Mouse (Mus musculus) right cerebral cortex, adult 2 months (tissue): ENCODE measurements around the gene Csrnp3.
"Not testable (repeated sequence)": the region's sequence is repeated elsewhere in the genome, so short reads cannot be mapped to it uniquely, and the experiment has no call there.

ENCODE experiments used
- DNase-seq, 2 experiments: peaks; one replicate each; pipeline ENCODE4 v3.0.0; 2021 to 2022; ENCODE audit warnings: low spot score in 2 of 2

The Csrnp3 gene

GRCm38 (mm10) chr2:65845551-65845950 is at the start of gene Csrnp3:
TSS of gene Csrnp3 (plus strand) at chr2:65845767.
- peak; percentile 75 to 84 for DNase-seq

GRCm38 (mm10) chr2:65801054-65801709 is 44.4 kb upstream of the Csrnp3 start:
- no peak for DNase-seq

DNA sequence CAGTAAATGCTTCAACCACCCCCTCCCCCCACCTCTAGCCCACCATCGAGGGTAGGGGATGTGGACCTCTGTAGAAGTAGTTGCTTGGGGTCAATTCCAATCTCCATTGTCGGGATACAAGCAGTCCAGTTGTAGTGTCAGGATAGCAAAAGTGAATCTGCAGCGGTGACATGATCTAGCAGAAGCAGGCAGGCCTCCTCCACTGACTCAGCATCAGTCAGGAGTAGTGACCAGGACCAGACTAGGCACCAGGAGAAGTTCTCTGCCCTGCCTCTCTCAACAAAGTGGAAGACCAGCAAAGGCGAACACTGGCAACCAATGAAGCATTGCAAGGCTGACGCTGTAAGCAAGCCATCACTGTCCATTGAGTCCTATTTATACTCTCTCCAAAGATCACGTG is 39.0 kb upstream of the Csrnp3 start:
- no peak for DNase-seq

GRCm38 (mm10) chr2:65811203-65811602 is 34.4 kb upstream of the Csrnp3 start:
- DNase-seq, result not testable (repeated sequence)

GRCm38 (mm10) chr2:65818080-65818796 is 27.3 kb upstream of the Csrnp3 start:
- DNase-seq, result peak; percentile 37 to 57

DNA sequence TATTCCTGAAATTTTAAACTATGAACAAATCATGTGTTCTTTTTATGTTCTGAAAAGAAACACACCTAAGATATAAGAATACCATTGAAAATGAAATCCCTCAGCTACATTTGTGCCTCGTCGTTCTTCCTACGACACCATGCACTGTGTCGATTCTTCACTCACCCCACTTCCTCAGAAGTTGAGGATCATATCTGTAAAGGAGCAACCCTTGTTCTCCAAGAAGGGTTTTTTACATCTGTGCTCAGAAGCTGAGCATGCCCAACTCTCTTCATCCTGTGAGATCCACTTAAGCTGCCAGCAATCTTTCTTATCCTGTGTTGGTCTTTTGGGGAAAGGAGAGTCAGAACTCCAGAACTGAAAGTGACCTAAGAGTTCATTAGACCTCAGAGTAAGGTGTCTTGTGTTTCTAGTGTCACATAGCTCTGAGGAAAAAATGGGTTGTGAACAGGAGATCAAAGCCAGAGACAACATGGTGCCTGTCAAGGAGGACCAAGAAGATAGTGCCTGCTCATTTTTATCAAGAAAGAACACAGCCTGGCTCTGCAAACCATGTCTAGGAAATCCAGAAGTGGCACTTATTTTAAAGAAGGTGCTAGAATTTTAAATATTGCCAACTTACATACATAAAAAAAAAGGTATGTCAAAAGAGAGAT is 25.3 kb upstream of the Csrnp3 start:
- no peak for DNase-seq

DNA sequence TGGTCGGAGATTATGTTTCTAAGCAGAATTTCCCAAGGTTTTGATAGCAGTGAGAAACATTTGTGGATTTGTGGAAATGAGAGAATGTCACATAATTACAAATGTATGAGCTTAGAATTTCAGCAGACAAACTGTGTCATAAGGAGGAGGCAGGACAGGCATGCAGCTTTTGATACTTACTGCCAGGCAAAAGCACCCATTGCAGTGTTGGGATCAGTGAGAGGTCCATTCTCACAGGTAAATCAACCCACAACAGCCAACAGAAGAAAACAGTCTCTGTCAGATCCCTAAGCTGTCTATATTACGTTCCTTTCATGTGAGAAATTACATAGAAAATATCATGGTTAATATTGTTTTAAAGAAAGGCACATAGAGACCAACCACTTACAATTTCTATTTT is 19.3 kb upstream of the Csrnp3 start:
- DNase-seq, result no peak

DNA sequence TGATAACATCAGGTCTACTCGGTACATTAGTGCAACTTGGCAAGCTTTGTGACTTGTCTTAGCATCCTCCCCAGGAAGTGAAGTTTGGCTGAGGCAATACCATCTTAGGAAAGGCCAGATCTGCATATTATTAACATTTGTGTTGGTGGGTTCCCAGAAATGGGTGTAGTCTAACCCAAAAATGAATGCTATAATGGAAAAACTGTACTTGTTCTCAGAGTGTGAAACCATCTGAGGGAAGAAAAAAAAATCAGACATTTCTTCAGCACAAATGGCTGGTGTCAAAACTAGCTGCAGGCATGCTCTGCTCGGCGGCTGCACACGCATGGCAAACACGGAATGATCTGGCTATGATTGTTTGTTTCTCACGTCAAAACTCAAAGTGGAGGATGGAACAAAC is 18.8 kb upstream of the Csrnp3 start:
- DNase-seq, result no peak

DNA sequence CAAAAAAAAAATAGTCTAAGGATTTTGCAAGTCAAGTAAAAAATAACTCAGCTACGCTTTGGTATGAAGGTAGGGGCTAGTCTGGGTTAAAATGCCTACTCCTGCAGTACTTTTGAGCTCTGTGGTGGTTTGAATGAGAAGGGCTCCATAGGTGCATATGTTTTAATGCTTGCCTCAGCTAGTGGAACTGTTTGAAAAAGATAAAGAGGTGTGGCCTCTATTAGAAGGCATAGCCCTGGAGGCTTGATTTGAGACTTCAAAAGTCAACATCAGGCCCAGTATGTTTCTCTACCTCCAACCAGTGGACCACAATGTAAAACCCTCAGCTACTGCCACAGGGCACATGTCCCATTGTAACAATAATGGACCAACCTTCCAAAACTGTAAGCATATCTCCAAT is 16.9 kb upstream of the Csrnp3 start:
- no peak for DNase-seq

DNA sequence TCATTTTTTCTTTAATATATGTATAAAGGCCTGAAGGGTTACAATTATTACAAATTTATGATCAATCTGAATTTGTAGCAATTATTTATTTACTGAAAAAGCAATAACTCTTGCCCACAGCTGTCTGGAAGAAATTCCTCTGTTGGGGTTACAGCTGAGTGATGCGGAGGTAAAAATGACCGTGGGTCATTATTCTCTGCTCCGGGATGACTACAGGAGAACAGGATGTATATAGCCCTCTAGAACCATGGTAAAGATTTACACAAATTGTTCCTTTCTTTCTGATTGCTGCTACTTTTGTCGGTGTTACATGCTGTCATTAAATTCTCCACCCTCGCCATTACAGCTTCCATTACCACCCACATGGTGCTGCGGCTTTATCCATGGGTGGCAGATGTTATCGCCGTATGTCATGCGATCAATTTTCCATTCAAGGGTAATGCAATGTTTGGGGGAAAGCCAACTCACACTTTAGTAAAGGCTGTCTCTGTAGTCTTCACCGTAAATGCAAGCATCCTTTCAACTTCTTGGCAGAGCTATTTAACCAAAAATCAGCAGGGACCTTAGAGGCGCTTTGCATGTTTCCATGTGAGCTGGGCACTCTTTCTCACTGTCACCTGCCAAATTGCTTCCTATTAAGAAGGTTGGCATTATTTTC is 12.7 kb upstream of the Csrnp3 start:
- DNase-seq, result peak; percentile 41 to 46

- no peak for DNase-seq
Observed at GRCm38 (mm10) chr2:65833421-65833820, 12.1 kb upstream of the Csrnp3 start.

DNA sequence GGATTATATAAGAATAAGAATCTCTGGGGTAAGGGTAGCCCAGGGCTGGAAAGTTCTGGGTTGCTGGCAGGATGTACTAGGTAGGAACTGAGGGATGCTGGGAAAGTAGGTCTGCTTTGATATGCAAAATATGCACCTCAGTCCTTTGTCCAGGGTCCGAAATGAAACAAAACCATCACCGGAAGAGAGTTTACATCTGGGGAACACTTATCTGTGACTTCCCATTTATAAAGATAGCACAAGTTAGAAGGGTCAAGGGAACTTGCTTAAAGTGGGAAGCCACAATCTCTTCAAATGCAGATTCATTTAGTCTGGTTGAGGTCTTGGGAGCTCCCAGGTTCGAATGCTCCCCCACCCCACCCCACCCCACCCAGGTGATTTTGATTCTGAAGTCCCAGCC is 4.0 kb upstream of the Csrnp3 start:
- DNase-seq, result no peak

DNA sequence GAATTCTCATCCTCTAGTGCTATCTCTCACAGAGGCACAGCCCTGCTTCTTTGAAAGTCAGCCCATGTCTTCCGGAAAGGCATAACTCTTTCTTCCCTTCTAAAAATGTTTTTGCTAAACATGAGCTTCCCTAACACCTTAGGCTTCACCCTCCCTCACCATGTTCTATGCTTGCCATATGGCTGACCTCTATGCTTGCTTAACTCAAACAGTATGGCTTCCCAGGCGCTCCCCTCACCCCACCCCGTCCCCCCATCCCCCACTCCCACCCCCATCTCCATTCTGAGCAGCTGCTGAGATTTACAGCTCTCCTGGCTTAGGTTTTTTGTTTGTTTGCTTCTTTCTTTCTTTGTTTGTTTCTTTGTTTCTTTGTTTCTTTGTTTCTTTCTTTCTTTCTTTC is 3.2 kb upstream of the Csrnp3 start:
- no peak for DNase-seq

- peak; percentile 42 to 51 for DNase-seq
Observed at GRCm38 (mm10) chr2:65846000-65846755, 611 bp downstream of the Csrnp3 start.

DNA sequence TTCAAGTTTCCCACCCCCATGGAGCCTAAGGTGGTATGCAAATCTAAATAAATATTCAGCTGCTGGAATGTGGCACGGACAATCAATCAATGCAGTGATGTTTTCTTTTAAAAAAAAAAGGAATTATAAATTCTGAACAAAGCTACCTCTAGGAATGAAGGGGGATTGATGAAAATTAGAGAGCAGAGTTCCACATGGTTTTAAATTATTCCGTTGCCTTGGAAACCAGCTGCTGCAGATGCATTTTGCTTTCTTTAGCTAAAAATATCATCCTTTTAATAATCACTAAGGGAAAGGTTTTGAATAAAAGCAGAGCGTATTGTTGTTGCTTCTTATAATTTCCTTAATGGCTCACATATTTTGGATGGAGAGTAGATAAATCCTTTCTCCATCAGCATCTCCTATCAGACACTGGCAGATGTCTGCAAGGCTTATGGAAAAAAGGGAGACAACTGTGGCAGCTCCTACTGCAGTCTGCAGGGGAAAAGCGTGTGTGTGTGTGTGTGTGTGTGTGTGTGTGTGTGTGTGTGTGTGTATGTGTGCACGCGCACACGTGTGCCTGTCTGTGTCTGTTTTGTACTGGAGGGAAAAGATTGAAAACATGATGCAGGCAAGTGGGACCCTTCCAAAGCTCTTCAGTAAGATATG is 2.0 kb downstream of the Csrnp3 start:
- DNase-seq, result no peak

- peak in 1 of 2 experiments; percentile 25 for DNase-seq
Observed at GRCm38 (mm10) chr2:65848706-65849105, 3.1 kb downstream of the Csrnp3 start.

DNA sequence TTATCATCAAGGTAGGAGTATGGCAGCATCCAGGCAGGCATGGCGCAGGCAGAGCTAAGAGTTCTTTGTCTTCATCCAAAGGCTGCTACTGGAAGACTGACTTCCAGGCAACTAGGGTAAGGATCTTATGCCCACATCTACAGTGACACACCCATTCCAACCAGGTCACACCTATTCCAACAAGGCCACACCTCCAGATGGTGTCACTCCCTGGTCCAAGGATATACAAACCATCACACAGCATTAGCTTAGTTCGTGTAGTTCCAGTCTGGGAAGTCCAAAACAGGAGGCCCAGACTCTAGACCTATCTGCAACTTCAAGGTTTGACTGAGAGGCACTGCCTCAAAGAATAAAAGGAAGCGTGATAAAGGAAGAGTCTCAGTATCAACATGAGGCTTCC is 4.7 kb downstream of the Csrnp3 start:
- not testable (repeated sequence) for DNase-seq

GRCm38 (mm10) chr2:65856791-65857190 is 11.2 kb downstream of the Csrnp3 start:
- no peak for DNase-seq

- no peak for DNase-seq
Observed at GRCm38 (mm10) chr2:65859767-65860727, 14.5 kb downstream of the Csrnp3 start.

- DNase-seq, result no peak
Observed at GRCm38 (mm10) chr2:65864778-65865339, 19.3 kb downstream of the Csrnp3 start.
